Mouse (Mus musculus): Measurements from ENCODE around the gene Daam1.

The Daam1 gene

DNA sequence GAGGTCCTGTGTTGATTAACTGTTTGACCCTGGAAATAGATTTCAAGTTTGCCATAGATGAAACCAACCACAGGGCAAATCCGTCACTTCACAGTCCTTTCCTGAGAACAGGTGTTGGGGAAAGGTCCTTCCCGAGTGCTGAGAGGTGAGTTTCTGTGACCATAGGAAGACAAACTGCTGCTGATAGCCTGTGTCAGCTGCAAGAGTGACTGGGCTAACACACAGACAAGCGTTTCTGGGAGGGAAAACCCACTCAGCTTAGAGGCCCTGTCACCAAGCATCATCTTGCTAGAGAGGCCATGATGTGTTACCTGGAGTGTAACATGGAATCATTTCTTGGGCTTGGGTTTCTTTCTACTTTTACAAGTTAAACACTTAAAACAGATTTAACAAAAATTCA is 35.1 kb downstream of the Daam1 start:
- DNase-seq: no peak

GRCm38 (mm10) chr12:71867345-71868240 is 36.7 kb downstream of the Daam1 start:
- DNase-seq: no peak

DNA sequence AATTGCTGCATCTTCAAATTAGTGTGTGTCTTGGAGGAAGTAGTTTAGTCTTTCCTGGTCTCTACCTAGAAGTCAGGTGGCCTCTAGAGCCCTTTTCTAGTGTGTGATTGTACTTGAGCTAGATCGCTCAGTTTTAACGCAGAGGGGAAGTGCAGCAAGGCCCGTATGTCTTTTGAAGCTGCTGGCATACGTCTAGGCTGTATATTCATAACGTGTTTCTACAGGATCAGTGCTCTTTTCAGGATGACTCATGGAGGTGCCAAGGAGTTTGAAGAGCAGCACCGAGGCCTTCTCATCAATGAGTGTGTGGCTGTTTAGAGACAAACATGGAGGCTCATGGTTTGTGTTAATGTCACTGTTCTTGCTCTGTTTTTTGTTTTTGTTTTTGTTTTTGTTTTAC is 39.8 kb downstream of the Daam1 start:
- no peak for DNase-seq

GRCm38 (mm10) chr12:71872330-71872729 is 41.5 kb downstream of the Daam1 start:
- no peak for DNase-seq

GRCm38 (mm10) chr12:71874561-71874960 is 43.7 kb downstream of the Daam1 start:
- DNase-seq: no peak

DNA sequence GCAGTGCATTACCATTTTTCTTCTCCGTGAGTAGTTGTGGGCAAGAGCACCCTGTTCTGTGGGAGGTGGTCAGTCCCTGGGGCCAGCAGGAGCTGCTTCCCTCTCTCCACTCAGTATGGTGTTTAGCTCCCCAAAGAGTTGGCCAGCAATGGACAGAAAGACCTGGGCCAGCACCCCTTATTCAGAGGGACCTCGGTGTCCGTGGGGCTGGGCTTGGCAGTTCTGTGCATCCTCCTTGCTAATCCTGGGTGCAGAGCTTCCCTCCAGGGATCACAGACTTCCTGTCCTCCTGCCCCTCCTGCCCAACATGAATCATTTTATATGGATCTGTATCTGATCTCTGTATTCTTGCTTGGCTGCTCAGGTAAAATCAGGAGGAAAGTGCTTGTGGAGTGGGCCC is 44.1 kb downstream of the Daam1 start:
- DNase-seq: no peak

DNA sequence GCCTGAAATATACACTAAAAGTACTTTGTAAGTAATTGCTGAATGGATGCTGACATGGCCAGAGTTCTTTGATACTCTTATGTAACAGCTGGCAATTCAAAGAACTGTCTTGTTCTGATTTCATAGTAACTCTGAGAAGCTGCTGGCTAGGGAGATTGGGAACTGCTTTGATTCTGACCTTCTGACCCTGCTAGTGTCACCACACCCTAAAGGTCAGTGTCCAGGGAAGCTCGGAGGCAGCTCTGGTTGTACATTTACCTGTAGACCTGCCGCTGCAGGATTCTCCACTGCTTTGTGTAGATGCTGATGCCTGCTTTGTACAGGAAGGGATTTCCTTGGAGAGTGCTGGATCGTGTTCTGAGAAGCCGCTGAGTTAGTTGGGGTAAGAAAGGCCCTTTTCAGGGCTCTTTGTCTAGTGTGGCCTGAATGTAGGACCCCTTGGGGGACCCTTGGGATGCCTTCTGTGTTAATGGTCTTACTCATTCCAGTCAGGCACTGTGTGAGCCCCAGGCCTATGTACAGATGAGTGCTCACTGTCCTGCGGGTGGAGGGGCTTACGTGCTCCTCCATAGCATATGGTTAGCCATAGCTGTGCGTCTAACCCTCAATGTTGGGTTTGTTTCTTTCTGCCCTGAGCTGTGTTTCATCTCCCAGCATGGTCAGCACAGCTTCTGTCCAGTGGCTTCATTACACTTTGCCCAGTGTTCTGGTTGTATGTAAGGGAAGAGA is 45.0 kb downstream of the Daam1 start:
- DNase-seq: no peak

GRCm38 (mm10) chr12:71880987-71881386 is 50.1 kb downstream of the Daam1 start:
- no peak for DNase-seq

DNA sequence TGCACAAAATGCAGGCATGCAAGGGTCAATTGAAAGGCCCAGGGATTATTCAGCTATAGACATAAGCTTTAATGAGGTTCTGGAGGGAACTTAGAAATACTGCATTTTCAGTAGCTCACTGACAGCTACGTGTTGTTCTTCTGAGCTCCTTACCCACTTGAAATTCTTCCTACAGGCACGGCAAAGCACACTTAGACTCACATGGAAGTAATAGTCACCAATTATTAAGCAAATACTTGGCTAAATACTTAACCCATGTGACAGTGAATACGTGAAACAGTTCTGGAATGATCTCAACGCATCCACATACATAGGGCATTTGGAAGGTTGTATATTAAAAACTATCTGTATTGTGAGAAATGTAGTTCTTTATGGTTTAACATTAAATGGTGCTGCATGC is 50.6 kb downstream of the Daam1 start:
- no peak for DNase-seq

- no peak for DNase-seq
Observed at GRCm38 (mm10) chr12:71883066-71883711, 52.3 kb downstream of the Daam1 start.

GRCm38 (mm10) chr12:71885170-71885574 is 54.3 kb downstream of the Daam1 start:
- no peak for DNase-seq

- DNase-seq: no peak
Observed at GRCm38 (mm10) chr12:71885717-71886116, 54.8 kb downstream of the Daam1 start.

DNA sequence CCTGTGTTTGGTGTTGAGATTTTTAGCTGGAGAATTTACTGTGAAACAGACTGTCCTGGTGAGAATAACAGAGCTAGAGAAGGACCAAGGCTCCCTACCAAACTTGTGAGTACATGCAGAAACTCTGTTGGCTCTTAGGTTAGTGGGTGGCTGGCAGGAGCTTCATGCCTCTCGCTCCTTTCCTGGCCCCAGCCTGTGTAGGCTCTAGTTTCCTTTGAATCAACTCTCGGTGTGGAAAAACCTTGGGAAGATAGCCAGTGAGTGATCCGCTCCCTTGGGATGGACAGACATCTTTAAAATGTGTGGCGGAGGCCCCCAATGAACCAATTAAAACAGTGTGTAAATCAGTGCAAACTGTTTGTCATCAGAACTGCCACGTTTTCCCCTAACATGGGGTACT is 55.5 kb downstream of the Daam1 start:
- no peak for DNase-seq

DNA sequence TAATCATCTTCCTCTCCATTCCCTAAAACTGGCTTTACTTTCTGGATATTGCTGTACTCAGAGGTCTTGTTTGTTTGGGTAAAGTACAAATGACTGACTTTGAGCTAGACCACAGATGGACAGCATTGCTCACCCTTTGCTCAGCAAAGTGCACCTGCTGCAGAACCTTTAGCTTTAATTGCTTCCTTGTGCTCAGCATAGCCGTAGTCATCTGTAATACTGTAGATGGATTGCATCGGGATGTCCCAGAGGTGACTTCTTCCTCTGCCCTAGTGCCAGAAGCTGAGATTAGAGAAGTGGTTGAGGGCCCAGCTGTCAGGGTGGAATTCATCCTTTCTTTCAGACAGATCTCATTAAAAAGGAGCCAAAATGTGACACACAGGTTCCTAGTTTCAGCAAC is 56.1 kb downstream of the Daam1 start:
- no peak for DNase-seq

DNA sequence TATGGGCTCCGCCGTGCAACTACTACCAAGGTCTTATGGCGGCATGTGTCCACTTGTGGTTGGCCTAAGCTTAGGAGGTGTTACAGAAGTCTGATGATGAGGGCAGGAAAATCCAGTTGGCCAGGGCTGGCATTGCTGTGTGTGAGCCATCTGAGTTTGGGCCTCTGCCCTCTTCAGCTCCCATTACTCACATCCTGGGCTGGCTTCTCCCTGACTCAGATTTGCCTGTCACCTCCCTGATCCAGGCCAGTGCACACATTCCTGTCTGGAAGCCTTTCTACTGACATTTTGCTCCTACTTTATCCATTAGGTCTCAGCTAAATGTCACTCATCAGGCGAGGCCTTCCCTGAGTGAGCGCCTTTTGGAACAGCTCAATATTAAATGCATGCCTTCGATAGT is 57.5 kb downstream of the Daam1 start:
- no peak for DNase-seq

DNA sequence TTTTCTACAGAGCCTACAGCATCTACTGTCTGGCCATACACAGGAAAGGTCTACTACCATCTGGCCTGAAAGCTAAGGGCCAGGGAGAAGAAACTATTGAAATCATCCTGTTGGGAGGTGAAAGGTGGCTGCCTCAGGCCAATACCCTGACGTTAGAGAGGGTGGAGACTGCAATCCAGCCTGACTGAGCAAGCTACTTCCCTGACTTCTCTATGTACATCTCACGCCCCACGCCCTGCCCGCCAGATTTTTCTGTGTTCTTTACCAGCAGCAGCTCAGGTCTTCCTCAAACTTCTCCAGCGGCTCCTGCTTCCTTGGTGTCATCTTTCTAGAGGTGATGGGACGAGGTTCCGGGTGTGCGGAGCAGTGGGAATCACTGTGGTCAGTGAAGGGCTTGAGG is 58.4 kb downstream of the Daam1 start:
- no peak for DNase-seq

DNA sequence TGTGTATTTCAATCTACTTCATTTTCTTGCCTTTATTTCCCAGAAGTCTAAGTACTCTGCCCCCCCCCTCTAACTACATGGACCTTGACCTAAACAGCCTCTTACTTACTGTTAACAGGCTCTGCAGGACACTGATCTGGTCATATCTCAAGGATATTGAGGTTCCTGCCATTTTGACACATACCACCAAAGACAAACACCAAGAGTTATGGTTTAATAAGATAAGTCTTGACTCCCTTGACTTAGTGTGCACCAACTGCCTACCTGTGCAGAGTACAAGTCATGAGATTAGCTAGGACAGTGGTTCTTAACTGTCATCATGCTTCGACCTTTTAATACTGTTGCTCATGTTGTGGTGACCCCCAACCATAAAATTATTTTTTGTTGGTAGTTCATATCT is 59.4 kb downstream of the Daam1 start:
- DNase-seq: no peak

DNA sequence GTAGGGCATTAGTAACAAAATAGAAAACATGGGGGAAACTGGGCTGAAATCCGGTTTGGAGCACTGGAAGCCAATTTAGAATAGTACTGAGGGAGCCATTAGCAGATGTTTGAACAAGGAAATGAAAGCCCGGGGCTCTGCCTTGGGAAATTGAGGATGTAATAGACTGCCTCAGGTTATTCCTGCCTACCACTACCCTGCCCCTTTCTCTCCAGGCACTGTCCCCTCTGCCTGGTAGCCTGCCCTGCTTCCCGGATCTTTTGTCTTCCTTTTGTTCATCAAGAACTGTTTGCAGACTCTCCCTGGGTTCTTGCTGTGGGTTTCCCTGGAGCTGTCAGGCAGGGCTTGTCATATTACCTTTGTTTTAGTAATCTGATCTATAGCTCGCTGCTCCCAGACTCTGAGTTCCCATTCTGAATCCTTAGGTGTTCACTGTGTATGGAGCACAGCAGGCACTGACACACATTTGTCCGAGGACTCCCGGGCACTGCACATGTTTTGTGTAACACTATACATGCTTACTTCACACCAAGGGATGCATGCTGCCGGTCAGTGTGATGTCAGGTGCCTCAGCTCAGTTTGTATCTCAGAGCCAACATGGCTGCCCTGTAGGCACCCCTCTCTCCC is 61.0 kb downstream of the Daam1 start:
- no peak for DNase-seq

GRCm38 (mm10) chr12:71892996-71893605 is 62.2 kb downstream of the Daam1 start:
- no peak for DNase-seq

DNA sequence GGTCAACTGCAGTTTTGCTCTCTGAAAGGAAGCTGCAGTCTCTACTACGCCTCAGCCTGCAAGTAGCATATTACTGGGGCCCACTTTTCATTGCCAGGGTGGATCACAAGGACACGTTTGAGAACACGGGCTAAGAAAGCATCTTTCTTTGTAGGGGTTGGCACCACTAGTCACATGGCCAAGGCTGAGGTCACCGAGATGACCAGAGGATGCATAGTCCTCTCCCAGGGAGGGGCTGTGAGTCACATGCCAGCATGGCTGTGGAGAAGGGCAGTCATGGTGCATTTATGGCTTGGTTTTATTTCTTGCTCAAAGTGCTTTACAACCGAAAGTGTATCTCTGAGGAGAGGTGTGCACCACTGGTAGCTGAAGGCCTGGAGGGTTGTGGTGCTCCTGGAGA is 67.4 kb downstream of the Daam1 start:
- DNase-seq: no peak

DNA sequence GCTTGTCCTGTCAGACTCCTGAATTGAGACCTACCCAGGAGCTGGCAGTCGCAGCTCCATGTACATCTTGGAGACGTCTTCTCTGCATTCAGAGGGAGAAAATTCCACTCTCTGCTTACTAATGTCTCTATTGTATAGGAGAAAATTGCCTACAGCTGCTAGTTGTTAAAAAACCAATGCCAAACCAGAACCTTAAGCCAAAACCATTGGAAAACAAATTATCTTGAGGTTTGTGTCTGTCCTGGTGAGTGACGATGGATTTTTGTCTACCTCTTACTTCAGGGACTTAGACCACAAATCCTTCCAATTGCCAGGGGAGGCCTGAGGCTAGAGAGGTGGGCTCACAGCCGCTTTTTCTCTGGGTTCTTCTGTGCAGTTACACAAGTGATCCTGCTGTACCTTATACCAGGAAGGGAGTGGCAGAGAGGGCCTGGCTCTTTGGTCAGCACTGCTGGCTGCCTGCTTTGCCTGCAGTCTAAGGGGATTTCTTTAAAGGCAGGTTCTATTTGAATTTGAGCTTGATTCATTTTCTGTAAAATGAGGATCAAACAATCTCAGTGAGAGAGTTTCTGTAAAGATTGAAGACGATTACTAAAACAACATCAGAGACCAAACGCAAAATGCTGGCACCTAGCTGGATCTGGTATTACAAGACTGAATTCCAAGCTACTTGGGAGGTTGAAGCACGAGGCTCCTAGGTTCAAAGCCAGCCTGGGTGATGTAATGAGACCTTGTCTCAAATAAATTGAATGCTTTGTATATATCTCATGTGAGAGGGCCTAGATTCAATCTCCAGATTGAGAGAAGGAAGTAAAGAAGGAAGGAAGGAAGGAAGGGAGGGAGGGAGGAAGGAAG is 68.0 kb downstream of the Daam1 start:
- DNase-seq: no peak

DNA sequence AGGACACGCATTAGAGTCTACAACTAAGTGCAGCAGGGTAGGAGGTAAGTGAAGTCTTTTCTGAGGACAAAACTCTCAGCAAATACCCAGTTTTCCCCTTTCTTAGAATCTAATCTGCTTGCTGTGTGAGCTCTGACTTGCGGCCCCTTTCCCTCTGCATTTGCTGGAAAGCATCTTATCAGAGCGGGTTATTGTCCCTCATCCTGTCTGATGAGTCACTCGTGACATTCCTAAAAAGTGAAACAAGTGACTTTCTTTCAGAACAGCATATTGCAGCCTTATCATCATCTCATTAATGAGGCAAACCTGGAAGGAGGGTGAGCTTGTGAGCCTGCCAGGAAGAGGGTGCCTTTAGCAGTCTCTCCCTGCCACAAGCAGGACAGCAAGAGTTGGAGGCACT is 68.7 kb downstream of the Daam1 start:
- no peak for DNase-seq

All from kidney, postnatal 4 days (tissue).